Comparison of ENCODE assay signal across 29 mouse cellular contexts in genomic region chr7:127321106-127321505, GRCm38 (mm10).
"Had no signal": no experiment of that assay in that cellular context is flagged by ENCODE, and none has a peak within 500 bp of the region (broad histone marks: within the 10 kb centered on the region; RNA-seq: fewer than 3 reads in every experiment).

No protein-coding gene starts in this region.

- H3K4me3 ChIP-seq: limb, embryonic 10.5 days; limb, embryonic 12.5 days; limb, embryonic 13.5 days; limb, embryonic 15.5 days; liver, embryonic 12.5 days; liver, embryonic 13.5 days; liver, embryonic 15.5 days; lung, embryonic 15.5 days; megakaryocyte, embryonic 14.5 days; midbrain, embryonic 10.5 days; midbrain, embryonic 12.5 days; midbrain, embryonic 13.5 days; midbrain, embryonic 15.5 days; myocyte had no signal

- H3K27ac ChIP-seq: limb, embryonic 10.5 days; limb, embryonic 12.5 days; limb, embryonic 13.5 days; limb, embryonic 15.5 days; liver, embryonic 12.5 days; liver, embryonic 13.5 days; liver, embryonic 14.5 days; liver, embryonic 15.5 days; lung, embryonic 15.5 days; macrophage; midbrain, embryonic 10.5 days; midbrain, embryonic 12.5 days; midbrain, embryonic 13.5 days; midbrain, embryonic 15.5 days had no signal

- H3K27me3 ChIP-seq: limb, embryonic 12.5 days; limb, embryonic 13.5 days; limb, embryonic 15.5 days; liver, embryonic 12.5 days; liver, embryonic 13.5 days; liver, embryonic 15.5 days; lung, embryonic 15.5 days; megakaryocyte, embryonic 14.5 days; midbrain, embryonic 12.5 days; midbrain, embryonic 13.5 days; midbrain, embryonic 15.5 days had no signal

- DNase-seq: left cerebral cortex, postnatal 4 days; liver; liver, embryonic 13.5 days; liver, postnatal 0 days; lung, adult 18-20 months; lung, adult 2 months; lung, embryonic 14.5 days; lung, postnatal 10 days; lung, postnatal 14 days; lung, postnatal 36 days; lung, postnatal 4 days; midbrain, embryonic 14.5 days had no signal

- H3K4me1 ChIP-seq: limb, embryonic 12.5 days; limb, embryonic 13.5 days; limb, embryonic 15.5 days; liver, embryonic 12.5 days; liver, embryonic 13.5 days; liver, embryonic 15.5 days; lung, embryonic 15.5 days; midbrain, embryonic 12.5 days; midbrain, embryonic 13.5 days; midbrain, embryonic 15.5 days had no signal

- ATAC-seq: liver, embryonic 12.5 days; liver, postnatal 0 days; lung, postnatal 0 days; midbrain, embryonic 13.5 days; midbrain, embryonic 15.5 days; midbrain, embryonic 16.5 days had no signal
